Mouse (Mus musculus) adrenal gland, adult 2 months (tissue): ENCODE data around the gene Tex50. TPM values are rescaled to one million over a fixed set of nuclear protein-coding genes. Genes with fewer than 3 reads are reported as not detected.
"Not testable (repeated sequence)": the region's sequence is repeated elsewhere in the genome, so short reads cannot be mapped to it uniquely, and the experiment has no call there.

Source experiments
- DNase-seq: peaks from one replicate; pipeline ENCODE4 v3.0.0; 2021
- long read RNA-seq: library from polyadenylated mRNA; stranded (forward); transcript quantifications from one replicate; pipeline ENCODE4 v2.0.0, GENCODE M21; 2021
- polyA plus RNA-seq: library from polyadenylated mRNA; depleted of rRNA; stranded (reverse); fragments of >200 nt; gene quantifications from 2 replicates; pipeline ENCODE4 v1.2.3, GENCODE M21; 2012; rRNA removed
- total RNA-seq, 2 experiments: library from RNA; stranded (reverse); gene quantifications; 2 replicates each; pipeline ENCODE4 v1.2.3; 2021

The Tex50 gene
- total RNA-seq: not detected
- polyA plus RNA-seq: not detected in 2 replicates
- long read RNA-seq, partial matches to known transcripts: 0 of 1 reads
- long read RNA-seq, other reads (novel, unspliced or antisense): 1 of 1 reads

GRCm38 (mm10) chr1:161159214-161159613, at the start of gene Tex50:
Gene Tex50, minus strand, starts transcription at chr1:161159314.
- DNase-seq: no peak

DNA sequence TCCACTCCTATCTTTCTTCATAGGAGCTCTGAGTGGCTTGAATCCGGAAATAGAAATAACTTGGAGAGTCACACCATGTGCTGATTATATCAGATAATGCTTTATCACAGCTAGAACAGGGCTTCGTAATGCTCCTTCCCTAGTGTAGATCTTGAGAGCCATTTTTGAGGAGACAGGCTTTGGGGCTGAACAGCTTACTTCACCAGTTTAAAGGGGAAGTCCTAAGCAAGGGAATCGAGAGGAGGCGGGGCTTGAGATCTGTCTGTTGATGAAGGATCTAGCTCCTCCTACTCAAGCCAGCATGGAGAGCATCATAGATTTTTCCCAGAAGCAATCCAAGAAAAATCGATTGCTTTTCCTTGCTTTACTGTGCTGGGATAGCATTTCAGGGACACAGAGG, 40.7 kb upstream of the Tex50 start:
- no peak for DNase-seq

DNA sequence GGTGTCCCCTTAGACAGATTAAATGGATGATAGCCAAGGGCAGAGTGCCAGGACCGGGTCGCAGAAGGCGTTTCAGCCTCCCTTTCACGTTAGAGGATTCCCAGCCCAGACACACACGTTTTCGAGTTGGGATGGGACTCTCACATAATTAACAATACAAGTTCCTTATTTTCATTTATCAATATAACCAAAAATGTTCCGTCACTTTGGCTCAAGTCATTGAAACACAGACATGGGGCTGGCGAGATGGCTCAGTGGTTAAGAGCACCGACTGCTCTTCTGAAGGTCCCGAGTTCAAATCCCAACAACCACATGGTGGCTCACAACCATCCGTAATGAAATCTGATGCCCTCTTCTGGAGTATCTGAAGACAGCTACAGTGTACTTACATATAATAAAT, 37.2 kb upstream of the Tex50 start:
- not testable (repeated sequence) for DNase-seq

DNA sequence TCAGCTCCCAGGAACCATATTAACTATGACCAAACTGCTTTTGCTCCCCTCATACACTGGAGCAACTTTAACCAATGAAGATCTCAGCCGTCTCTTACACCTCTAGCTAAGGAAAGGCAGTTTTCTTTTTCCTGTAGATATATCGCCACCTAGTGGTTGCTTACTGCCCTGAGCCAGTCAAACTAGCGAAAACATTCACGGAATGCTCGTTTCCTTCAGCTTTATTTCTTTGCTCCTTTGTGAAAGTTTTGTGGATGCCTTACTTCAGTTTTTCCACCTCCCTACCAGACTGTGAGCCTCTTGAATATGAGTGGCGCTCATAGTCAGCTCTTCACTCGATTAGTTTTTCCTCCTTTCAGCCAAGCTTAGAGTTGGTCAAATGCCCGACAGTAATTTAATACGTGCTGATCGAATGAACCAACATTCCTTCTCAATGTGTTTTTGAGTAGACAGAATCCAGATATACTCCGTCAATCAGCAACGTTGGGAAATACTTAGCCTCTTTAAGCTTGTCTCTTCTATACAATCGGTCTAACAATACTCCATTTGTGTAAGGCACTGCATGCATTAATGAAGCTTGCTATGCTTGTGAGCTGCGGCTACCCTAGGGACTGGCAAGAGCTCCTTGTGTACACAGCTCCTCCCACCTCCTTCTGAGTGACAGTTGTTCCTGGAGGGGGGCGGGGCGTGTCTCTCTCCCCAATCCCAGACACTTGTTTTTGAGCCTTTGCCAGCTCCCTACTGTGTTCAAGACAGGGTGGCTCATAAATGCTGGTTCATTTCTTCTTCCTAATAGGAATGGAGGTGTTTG, 36.6 kb upstream of the Tex50 start:
- DNase-seq: peak; percentile 89

DNA sequence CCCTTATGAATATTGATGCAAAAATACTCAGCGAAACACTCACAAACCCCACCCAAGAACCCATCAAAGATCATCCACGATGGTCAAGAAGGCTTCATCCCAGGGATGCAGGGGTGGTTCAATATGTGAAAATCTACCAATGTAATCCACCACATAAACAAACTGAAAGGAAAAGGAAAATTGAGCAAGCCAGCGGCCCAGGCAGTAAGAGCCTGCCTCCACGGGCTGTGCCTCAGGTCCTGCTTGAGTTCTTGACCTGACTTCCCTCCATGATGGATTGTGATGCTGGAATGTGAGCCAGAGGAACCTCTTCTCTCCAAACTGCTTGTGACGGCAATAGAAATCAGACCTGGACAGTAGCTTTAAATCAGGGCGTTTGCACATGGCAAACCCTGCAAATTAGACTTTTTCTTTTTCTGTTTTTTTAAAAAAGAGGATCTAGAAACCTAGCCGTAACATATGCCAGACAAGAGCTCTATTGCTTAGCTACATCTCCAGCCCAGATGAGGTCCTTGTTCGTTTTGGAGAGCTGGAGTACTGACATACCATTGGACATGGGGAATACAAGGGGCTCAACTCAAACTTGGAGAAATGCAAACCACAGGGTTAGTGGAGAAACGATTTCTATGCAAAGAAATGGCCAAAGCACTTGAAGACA, 31.3 kb upstream of the Tex50 start:
- DNase-seq: no peak

- peak; percentile 68 for DNase-seq
Measured at GRCm38 (mm10) chr1:161185431-161185830, 26.3 kb upstream of the Tex50 start.

GRCm38 (mm10) chr1:161183677-161184076, 24.6 kb upstream of the Tex50 start:
- DNase-seq: peak; percentile 7

DNA sequence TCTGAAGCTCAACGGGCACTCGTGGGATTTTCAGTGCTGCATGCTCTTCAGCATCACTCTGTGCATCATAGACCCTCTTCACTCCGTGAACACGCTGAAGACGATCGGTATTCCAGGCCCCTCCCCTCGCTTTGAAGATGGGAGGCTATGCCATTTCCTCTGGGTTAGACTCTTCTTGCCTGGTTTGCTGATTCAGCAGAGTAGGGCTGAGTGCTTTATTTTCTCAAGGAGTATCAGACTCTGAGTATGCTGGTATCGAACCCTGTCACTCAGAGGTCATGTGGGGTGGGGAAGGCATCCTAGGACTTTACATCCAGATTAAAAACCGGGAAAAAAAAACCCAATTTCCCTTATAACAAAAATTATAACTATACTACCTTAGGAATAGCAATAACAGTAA, 23.3 kb upstream of the Tex50 start:
- no peak for DNase-seq

DNA sequence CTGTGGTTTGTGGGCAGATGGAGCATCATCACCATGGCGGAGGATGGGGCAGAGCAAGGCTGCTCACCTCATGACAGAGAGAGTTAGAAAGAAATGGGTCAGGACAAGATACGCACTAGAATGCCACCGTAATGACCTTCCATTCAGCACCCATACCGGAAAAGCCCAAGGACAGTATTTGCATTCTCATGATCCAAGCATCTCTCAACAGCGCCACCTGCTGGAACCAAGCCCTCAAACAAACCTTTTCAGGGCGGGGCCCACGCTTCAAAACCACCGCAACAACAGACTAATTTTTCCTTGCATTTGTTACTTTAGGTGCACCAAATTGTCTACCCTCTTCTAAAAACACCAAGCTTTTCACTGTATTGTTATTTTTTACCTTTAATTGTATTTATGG, 21.6 kb upstream of the Tex50 start:
- peak; percentile 30 for DNase-seq

- DNase-seq: peak; percentile 88
Measured at GRCm38 (mm10) chr1:161170651-161171050, 11.5 kb upstream of the Tex50 start.

DNA sequence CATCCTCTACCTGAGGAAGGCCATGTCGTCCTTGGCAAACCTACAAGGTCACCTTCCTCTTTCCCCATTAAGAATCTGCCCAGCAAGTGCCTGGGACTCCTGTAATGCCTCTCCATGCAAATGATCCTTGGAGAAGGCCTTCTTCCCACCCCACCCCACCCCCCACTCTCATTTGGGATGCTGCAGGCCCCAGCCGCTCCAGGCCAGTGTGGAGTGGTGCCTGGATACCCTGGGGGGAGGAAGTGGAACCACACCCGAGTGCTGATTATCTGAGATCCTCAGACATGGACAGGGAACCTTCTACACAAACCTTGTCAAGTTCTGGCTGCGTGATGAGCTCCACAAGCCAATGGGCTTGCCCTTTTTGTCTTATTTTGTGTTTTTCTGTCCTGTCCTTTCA, 1.2 kb upstream of the Tex50 start:
- DNase-seq: no peak

- DNase-seq: no peak
Measured at GRCm38 (mm10) chr1:161156546-161156945, 2.6 kb downstream of the Tex50 start.

DNA sequence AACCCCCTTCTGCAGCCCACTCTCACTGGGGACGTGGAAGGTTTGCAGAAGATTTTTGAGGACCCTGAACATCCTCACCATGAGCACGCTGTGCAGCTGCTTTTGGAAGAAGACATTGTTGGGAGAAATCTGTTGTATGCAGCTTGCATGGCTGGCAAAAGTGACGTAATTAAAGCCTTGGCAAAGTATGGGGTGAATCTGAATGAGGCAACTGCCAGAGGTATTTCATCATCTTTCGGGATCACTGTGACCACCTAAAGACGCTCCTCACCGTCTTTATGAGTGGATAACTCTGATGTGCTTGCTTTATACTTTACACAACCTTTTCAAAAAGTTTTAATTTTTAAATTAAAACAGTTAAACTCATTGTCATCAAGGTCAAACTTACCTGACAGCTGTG, 8.0 kb downstream of the Tex50 start:
- DNase-seq: no peak

DNA sequence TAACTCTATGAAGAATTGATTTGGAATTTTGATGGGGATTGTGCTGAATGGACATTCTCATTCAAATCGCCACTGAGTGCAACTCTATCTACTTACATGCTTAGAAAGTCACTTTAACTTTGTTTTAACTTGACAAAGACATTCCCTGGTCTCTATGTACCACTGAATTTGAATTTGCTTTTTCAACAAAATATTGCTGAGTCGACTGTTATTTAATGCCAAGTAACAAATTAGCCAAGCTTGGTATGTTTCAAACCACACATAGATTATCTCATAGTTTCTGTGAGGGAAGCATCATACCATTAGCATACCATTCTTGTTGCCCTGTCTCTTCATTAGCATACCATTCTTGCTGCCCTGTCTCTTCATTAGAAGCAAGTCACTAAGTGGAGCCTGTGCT, 11.2 kb downstream of the Tex50 start:
- DNase-seq: no peak

DNA sequence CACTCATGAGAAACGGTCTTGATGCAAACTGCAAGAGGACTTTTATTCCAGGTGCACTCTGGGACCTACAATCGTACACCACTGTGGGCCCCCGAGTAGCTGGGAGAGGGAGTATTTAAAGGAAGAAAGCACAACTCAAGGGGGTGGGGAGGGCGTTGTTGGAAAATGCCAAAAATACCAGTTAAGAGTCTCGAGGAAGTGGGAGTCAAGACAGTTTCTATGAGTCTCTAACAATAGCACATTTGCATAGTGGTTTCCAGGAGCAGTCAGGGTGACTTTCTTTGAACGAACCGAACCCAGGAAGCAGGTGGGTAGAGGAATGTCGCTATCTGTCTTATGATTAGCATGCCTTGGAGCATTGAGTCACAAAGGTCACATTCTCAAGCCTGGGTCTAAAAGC, 13.5 kb downstream of the Tex50 start:
- not testable (repeated sequence) for DNase-seq

DNA sequence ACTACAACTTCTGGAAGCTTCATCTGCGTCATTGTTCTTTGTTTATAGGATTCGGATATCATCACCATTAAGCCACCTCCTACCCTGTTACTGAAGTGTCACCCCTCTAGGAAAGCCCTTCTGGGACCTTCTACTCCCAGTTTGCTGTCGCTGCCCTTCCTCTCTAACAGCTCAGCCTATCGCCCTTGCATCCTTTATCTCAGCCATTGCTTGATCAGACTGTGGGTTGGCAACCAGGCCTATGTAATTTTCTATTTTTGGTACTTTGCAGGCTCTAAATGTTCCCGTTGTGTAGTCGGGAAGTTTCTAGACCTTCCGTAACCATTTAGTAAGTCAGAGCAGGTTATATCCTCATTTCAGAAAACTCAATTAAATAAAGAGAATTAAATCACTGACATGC, 15.9 kb downstream of the Tex50 start:
- no peak for DNase-seq

DNA sequence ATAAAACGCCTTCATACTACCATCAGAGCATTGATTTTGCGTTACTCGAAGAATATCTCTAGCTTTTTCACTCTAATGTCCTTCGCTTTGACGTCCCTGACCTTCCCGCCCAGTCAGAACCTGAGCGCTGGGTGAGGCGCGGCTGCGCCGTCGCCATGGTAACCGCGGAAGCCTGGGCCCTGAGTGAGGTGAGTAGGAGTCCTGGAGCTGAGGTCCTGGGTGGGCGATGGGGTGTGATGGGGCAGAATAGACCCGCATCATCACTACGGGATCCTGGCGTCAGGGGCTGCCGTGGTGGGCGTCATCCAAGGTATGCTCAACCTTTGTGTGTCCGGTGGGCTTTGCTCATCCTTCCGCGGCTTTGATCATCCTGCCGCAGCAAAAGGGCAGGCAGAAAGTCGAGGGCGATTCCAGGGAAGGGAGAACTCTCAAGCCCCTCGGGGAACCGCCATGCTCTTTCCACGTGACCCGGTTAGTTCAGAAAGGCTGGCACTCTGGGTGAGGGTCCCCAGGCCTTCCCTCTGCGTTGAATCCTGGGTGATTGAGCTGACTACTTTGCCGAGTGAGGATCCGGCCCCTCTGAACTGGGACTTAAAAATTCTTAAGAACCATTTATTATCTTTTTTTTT, 16.5 kb downstream of the Tex50 start, which contains the start of gene Ankrd45:
Gene Ankrd45, plus strand, starts transcription at position 161 of the 629 bp plus-strand sequence.
- peak; percentile 85 for DNase-seq

DNA sequence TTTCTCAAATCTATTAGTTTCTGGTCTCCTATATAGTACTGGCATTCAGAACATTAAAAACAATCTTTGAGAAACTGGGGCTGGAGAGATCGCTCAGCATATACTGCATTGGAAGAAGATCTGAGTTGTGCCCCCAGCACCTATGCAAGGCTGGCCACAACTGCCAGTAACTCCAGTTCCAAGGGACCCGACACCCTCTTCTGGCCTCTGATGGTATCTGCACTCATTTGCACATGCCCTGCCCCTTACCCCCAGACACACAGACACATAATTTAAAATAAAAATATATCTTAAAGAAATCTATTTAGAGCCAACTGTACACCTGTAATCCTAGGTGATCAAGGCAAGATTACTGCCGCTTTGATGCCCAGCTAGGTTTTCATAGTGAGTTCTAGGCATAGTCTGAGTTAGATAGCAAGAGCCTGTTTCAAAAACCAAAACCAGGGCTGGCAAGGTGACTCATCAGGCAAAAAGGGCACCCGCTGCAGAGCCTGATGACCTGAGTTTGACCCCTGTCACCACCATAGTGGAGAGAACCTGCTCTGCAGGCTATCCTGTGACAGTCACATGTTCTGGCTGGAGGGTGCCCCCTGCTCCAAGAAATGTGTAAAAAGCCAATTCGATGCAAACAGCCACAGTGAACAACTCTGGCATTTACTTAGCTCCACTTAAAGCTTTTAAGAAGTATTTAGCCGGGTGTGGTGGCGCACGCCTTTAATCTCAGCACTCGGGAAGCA, 18.9 kb downstream of the Tex50 start:
- peak; percentile 7 for DNase-seq

GRCm38 (mm10) chr1:161139496-161139895, 19.6 kb downstream of the Tex50 start:
- DNase-seq: no peak

DNA sequence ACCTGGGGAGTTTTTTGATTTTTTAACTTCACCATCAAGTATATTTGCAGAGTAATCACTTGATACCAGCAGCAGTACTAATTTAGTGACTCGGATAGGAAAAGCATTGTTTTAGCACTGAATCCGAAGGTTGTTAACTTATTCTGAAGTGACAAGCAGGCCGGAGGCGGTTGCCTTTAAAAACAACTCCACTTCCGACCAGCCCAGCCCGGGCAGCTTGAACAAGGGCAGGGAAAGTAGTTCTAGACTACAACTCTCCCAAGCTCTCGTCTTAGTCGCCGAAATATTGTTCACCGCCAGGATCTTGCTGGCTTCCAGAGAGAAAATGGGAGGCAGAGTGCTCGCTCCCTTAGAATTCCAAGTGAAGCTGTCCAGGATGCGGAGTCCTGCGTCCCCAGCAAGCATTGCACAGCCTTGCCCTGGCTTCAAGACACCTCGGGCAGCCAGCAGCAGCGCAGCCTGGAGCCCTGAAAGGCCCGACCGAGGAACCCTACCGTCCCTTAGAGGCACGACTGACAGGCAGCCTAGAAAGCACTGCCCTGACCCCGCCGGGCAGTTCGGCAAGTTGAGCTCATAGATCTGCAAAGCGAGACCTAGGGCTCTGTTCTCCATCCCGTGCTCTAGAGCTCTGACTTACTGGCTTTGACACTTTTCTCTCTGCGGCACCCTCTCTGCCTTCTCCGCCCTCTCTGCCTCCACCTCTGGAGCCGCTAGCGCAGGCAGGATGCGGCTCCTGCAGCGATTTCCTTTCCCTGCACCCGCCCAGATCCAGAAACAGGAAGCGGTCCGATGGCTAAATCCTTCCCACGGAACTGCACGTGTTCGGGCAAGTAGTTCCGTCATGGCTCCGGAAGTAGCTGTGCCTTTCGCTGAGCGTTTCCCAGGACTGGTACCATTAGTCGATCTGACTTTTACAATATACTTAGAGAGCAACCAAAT, 28.1 kb downstream of the Tex50 start, which contains the start of gene Klhl20:
Gene Klhl20, minus strand, starts transcription at position 786 of the 939 bp plus-strand sequence.
- peak; percentile 94 for DNase-seq

GRCm38 (mm10) chr1:161126461-161126860, 32.7 kb downstream of the Tex50 start:
- DNase-seq: no peak
